Mouse (Mus musculus): ENCODE data around the gene Bcl2l11. TPM values are rescaled to one million over a fixed set of nuclear protein-coding genes. Genes with fewer than 3 reads are reported as not detected.

Bcl2l11 gene
- polyA plus RNA-seq, 1 experiment = 4.0 TPM

DNA sequence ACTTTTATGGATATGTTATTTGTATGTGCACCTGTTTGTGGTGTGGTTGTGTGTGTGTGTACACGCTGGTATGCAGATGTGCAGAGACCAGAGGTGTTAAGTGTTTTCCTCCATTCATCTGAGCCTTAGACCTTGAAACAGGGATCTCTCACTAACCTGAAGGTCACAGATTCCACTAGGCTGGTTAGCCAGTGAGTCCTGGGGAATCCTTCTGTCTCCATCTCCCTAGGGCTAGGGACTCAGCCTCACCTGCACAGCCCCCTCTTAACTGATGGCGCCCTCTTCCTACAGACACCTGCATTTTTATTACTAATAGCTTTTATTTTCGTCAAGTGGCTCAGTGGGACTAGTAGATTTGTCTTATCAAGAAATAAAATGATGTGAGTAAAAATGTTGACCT, 14.3 kb downstream of the Bcl2l11 start:
- Histone ChIP-seq H3K79me2 (ENCODE audit: control insufficient read depth, insufficient read depth) (no peaks in the 10 kb centered on the region), H3K27me3 (ENCODE audit: control insufficient read depth, insufficient read depth, insufficient read length) (no peaks in the 10 kb centered on the region), H3K36me3 (ENCODE audit: control insufficient read depth, insufficient read depth) (peaks cover 5% of the 10 kb centered on the region), H3ac (ENCODE audit: control insufficient read depth, insufficient read length, low read depth) (no peak overlapping the region), H3K4me3 (ENCODE audit: insufficient read depth, poor library complexity, severe bottlenecking) (no peak overlapping the region), H3K79me3 (ENCODE audit: low read depth) (peaks cover 2% of the 10 kb centered on the region)
- no peak for TF ChIP-seq MYOD1 (IDR thresholded peaks at IDR 0.05; ENCODE audit: control insufficient read depth, insufficient read length, low read depth)
- TF ChIP-seq USF1 (IDR thresholded peaks at IDR 0.05; ENCODE audit: low read depth) = no peak
- no peak for TF ChIP-seq MYOG (IDR thresholded peaks at IDR 0.05; ENCODE audit: control insufficient read depth, extremely low read depth, insufficient read length)
- no peak for TF ChIP-seq CEBPB (IDR thresholded peaks at IDR 0.05; ENCODE audit: low read depth)
- TF ChIP-seq CTCF (IDR thresholded peaks at IDR 0.05; ENCODE audit: control insufficient read depth, insufficient read depth, insufficient read length) = no peak
- TF ChIP-seq FOSL1 (IDR thresholded peaks at IDR 0.05; ENCODE audit: insufficient read depth, low read length, poor library complexity, severe bottlenecking) = no peak
- TF ChIP-seq MAX (IDR thresholded peaks at IDR 0.05) = no peak

DNA sequence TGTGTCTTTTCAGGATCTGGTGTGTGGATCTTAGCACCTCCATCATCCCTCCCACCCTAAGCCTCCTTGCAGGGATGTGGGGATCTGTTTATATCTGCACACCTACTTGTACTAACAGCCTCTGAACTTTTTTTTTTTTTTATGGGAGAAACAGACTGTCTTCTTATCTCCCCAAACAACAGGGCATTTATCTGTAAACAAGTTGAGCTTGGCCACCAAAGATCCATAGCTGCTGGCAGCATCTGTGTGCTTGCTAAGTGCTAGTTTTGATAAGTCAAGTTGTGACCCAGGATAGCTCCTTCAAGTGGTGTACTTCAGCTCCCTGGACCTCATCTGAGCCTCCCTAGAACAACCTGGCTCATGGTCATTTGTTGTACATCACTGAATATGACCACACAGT, 18.2 kb downstream of the Bcl2l11 start:
- Histone ChIP-seq H3K4me3 (ENCODE audit: insufficient read depth, poor library complexity, severe bottlenecking) (no peak overlapping the region), H3ac (ENCODE audit: control insufficient read depth, insufficient read length, low read depth) (no peak overlapping the region), H3K27me3 (ENCODE audit: control insufficient read depth, insufficient read depth, insufficient read length) (no peaks in the 10 kb centered on the region), H3K79me2 (ENCODE audit: control insufficient read depth, insufficient read depth) (no peaks in the 10 kb centered on the region), H3K79me3 (ENCODE audit: low read depth) (no peaks in the 10 kb centered on the region), H3K36me3 (ENCODE audit: control insufficient read depth, insufficient read depth) (peaks cover 4% of the 10 kb centered on the region)
- no peak for TF ChIP-seq CEBPB (IDR thresholded peaks at IDR 0.05; ENCODE audit: low read depth)
- TF ChIP-seq CTCF (IDR thresholded peaks at IDR 0.05; ENCODE audit: control insufficient read depth, insufficient read depth, insufficient read length) = no peak
- TF ChIP-seq MAX (IDR thresholded peaks at IDR 0.05) = no peak

DNA sequence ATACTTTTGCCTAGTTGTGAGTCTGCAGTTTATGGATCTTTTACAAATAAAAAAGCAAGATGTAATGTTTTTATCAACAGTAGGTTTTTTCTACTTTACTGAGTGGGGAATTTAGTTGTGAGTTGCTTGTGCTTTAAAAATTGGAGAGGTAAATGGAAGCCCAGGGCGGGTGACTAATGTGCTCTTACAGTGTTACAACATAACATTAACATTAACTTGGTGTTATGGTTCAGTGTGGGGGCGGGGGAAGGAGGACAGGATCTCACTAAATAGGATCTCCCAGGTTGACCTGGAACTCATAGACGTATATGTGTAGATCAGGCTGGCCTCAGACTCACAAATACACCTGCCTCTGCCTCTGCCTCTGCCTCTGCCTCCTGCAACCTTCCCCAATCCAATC, 19.6 kb downstream of the Bcl2l11 start:
- H3K79me2 ChIP-seq (ENCODE audit: control insufficient read depth, insufficient read depth) = no peaks in the 10 kb centered on the region
- H3K4me3 ChIP-seq (ENCODE audit: insufficient read depth, poor library complexity, severe bottlenecking) = no peak overlapping the region
- H3K27me3 ChIP-seq (ENCODE audit: control insufficient read depth, insufficient read depth, insufficient read length) = no peaks in the 10 kb centered on the region
- no peaks in the 10 kb centered on the region for H3K79me3 ChIP-seq (ENCODE audit: low read depth)
- peaks cover 10% of the 10 kb centered on the region for H3K36me3 ChIP-seq (ENCODE audit: control insufficient read depth, insufficient read depth)
- H3ac ChIP-seq (ENCODE audit: control insufficient read depth, insufficient read length, low read depth) = no peak overlapping the region
- TF ChIP-seq MAX (IDR thresholded peaks at IDR 0.05) (no peak), USF1 (IDR thresholded peaks at IDR 0.05; ENCODE audit: low read depth) (no peak), MYOD1 (IDR thresholded peaks at IDR 0.05; ENCODE audit: control insufficient read depth, insufficient read length, low read depth) (no peak), CEBPB (IDR thresholded peaks at IDR 0.05; ENCODE audit: low read depth) (no peak), FOSL1 (IDR thresholded peaks at IDR 0.05; ENCODE audit: insufficient read depth, low read length, poor library complexity, severe bottlenecking) (no peak), CTCF (IDR thresholded peaks at IDR 0.05; ENCODE audit: control insufficient read depth, insufficient read depth, insufficient read length) (no peak), MYOG (IDR thresholded peaks at IDR 0.05; ENCODE audit: control insufficient read depth, extremely low read depth, insufficient read length) (no peak)

DNA sequence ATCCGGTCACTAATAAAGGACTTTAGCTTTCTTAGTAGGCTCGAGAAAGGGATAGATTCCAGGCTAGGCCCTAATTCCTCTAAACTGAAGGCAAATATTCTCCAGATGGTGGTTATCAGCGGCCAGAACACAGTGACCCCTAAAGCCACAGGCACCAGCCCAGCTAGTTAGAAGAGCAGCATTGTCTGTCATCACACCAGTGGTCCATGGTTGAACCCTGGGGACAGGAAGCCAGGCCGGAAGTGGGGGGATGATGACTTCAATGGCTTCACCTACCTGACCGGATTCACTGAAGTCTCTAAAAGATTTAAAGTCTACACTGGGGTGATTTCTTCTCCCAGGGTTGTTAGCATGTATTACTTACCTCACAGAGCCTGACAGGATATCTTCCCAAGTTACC, 23.8 kb downstream of the Bcl2l11 start:
- Histone ChIP-seq H3K27me3 (ENCODE audit: control insufficient read depth, insufficient read depth, insufficient read length) (no peaks in the 10 kb centered on the region), H3K4me3 (ENCODE audit: insufficient read depth, poor library complexity, severe bottlenecking) (no peak overlapping the region), H3K36me3 (ENCODE audit: control insufficient read depth, insufficient read depth) (peaks cover 5% of the 10 kb centered on the region), H3K79me3 (ENCODE audit: low read depth) (no peaks in the 10 kb centered on the region), H3K79me2 (ENCODE audit: control insufficient read depth, insufficient read depth) (no peaks in the 10 kb centered on the region), H3ac (ENCODE audit: control insufficient read depth, insufficient read length, low read depth) (no peak overlapping the region)
- no peak for TF ChIP-seq CEBPB (IDR thresholded peaks at IDR 0.05; ENCODE audit: low read depth)
- TF ChIP-seq MAX (IDR thresholded peaks at IDR 0.05) = no peak
- no peak for TF ChIP-seq CTCF (IDR thresholded peaks at IDR 0.05; ENCODE audit: control insufficient read depth, insufficient read depth, insufficient read length)
- no peak for TF ChIP-seq MYOD1 (IDR thresholded peaks at IDR 0.05; ENCODE audit: control insufficient read depth, insufficient read length, low read depth)
- TF ChIP-seq USF1 (IDR thresholded peaks at IDR 0.05; ENCODE audit: low read depth) = no peak
- no peak for TF ChIP-seq FOSL1 (IDR thresholded peaks at IDR 0.05; ENCODE audit: insufficient read depth, low read length, poor library complexity, severe bottlenecking)
- no peak for TF ChIP-seq MYOG (IDR thresholded peaks at IDR 0.05; ENCODE audit: control insufficient read depth, extremely low read depth, insufficient read length)

DNA sequence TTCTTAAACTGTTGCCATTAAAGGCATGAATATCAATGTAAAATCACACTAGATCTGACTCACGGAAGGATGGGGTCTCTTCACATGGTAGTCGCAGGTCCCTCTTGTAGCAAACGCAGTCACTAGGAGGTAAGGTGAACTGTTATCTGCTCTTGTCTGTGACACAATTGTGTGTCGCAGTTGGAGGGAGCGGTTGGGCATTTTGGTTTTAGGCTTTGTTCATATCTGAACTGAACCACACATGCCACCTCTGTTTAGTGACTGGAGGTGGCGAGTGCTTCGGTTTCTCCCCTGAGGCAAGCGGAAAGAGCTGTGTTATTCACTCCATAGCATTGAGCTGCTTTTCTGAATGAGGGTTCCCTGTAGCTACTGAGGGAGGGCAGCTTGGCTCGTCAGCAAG, 26.4 kb downstream of the Bcl2l11 start:
- H3K36me3 ChIP-seq (ENCODE audit: control insufficient read depth, insufficient read depth) = peaks cover 5% of the 10 kb centered on the region

DNA sequence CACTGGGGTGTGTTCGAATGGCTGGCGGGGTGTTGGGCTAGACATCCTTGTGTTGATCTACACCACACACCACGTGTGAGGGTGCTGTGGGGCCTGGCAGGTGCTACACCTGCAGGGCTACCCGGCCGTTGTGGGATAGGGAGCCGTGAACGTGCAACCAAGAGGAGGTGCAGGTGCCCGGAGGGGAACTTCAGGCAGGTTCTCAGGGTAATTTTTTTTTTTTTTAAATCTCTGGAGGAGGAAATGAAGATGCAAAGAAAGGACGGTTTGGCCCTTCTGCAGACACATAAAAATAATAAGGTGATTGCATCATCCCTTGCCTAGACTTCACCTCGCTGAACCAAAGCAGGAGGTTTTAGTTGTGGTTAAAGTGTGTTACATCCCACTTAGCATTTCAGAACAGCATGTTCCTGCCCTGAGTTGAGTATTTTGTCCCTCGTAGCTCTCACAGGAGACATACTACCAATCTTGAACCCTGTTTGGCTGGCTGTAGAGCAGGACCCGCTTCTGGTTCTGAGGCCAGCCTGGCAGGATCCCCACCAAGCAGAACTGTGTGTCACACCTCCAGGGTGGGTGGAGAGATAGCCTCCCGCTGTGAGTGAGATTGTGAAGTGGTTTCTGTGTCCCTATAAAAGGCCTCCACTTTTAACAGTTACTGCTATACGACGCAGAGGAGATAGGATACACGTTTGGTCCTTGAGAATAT, 27.2 kb downstream of the Bcl2l11 start:
- Histone ChIP-seq H3K36me3 (ENCODE audit: control insufficient read depth, insufficient read depth) (peaks cover 9% of the 10 kb centered on the region), H3K79me3 (ENCODE audit: low read depth) (no peaks in the 10 kb centered on the region), H3K79me2 (ENCODE audit: control insufficient read depth, insufficient read depth) (no peaks in the 10 kb centered on the region), H3K27me3 (ENCODE audit: control insufficient read depth, insufficient read depth, insufficient read length) (no peaks in the 10 kb centered on the region), H3K4me3 (ENCODE audit: insufficient read depth, poor library complexity, severe bottlenecking) (no peak overlapping the region), H3ac (ENCODE audit: control insufficient read depth, insufficient read length, low read depth) (no peak overlapping the region)
- TF ChIP-seq MYOD1 (IDR thresholded peaks at IDR 0.05; ENCODE audit: control insufficient read depth, insufficient read length, low read depth) = no peak
- TF ChIP-seq CEBPB (IDR thresholded peaks at IDR 0.05; ENCODE audit: low read depth) = no peak
- no peak for TF ChIP-seq CTCF (IDR thresholded peaks at IDR 0.05; ENCODE audit: control insufficient read depth, insufficient read depth, insufficient read length)
- no peak for TF ChIP-seq USF1 (IDR thresholded peaks at IDR 0.05; ENCODE audit: low read depth)
- no peak for TF ChIP-seq MAX (IDR thresholded peaks at IDR 0.05)
- no peak for TF ChIP-seq MYOG (IDR thresholded peaks at IDR 0.05; ENCODE audit: control insufficient read depth, extremely low read depth, insufficient read length)
- no peak for TF ChIP-seq FOSL1 (IDR thresholded peaks at IDR 0.05; ENCODE audit: insufficient read depth, low read length, poor library complexity, severe bottlenecking)

More for the DNA sequence above, 26.4 kb downstream of the Bcl2l11 start:
- TF ChIP-seq MYOD1 (IDR thresholded peaks at IDR 0.05; ENCODE audit: control insufficient read depth, insufficient read length, low read depth) (no peak), CEBPB (IDR thresholded peaks at IDR 0.05; ENCODE audit: low read depth) (no peak), MYOG (IDR thresholded peaks at IDR 0.05; ENCODE audit: control insufficient read depth, extremely low read depth, insufficient read length) (no peak), MAX (IDR thresholded peaks at IDR 0.05) (no peak), USF1 (IDR thresholded peaks at IDR 0.05; ENCODE audit: low read depth) (no peak)
- Histone ChIP-seq H3K27me3 (ENCODE audit: control insufficient read depth, insufficient read depth, insufficient read length) (no peaks in the 10 kb centered on the region), H3K79me3 (ENCODE audit: low read depth) (no peaks in the 10 kb centered on the region), H3ac (ENCODE audit: control insufficient read depth, insufficient read length, low read depth) (no peak overlapping the region), H3K4me3 (ENCODE audit: insufficient read depth, poor library complexity, severe bottlenecking) (no peak overlapping the region), H3K79me2 (ENCODE audit: control insufficient read depth, insufficient read depth) (no peaks in the 10 kb centered on the region)
